33 mouse cellular contexts compared by ENCODE assay signal in the genomic region with DNA sequence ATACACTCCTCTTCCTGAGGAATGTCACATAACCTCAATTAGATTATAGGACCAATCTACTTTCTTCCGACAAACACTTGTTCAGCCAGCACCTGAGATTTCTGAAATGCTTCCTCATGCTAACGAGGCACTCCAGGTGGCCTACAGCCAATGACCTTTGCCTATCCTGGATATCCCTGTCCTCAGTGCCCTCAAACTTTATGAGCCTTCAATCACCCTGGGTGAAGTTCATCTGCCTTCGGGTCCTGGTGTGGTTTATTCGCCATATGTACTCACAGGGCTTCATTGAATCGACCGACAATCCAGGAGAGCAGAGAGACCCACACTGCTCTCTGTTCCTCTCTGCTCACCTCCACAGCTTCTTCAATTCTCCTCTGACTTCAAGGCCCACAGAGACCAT. TPM values are rescaled to one million over a fixed set of nuclear protein-coding genes. Genes with fewer than 3 reads are reported as not detected.
DNase-seq lines count a peak whose midpoint lies in the region; ATAC-seq and TF ChIP-seq lines count a peak whose summit lies in the region.
"Had no signal": no experiment of that assay in that cellular context is flagged by ENCODE, and none has a peak within 500 bp of the region (broad histone marks: within the 10 kb centered on the region; RNA-seq: fewer than 3 reads in every experiment).

No protein-coding gene starts in this region.

- no peak overlapping the region for H3K27ac ChIP-seq in kidney, adult 2 months (ENCODE audit: insufficient read depth, low read depth, low read length)
- H3K27ac ChIP-seq in liver, adult 2 months (replicated peaks; ENCODE audit: insufficient read depth, low read depth, low read length), result no peak overlapping the region
- H3K27ac ChIP-seq in liver, postnatal 0 days (ENCODE audit: low read depth), result no peak overlapping the region
- H3K27ac ChIP-seq: heart, embryonic 13.5 days; hindbrain, embryonic 10.5 days; liver, embryonic 15.5 days; lung, embryonic 15.5 days; midbrain, embryonic 10.5 days; neural tube, embryonic 12.5 days had no signal

- DNase-seq in kidney, adult 2 months, result peak; percentile 38
- DNase-seq in kidney, postnatal 4 days, result no peak
- DNase-seq in liver, adult 2 months (ENCODE audit: extremely low read depth, low read depth, low spot score), result peak; percentile 45
- DNase-seq in liver, postnatal 0 days, result no peak
- DNase-seq in ZHBTc4 (ENCODE audit: low read depth, low spot score), result peak; percentile 39
- peak; percentile 62 for DNase-seq in large intestine, adult 2 months (ENCODE audit: low read depth, low spot score)
- DNase-seq in spleen, postnatal 10 days (ENCODE audit: low spot score in 2 of 2), result no peak
- DNase-seq in c-Kit-positive CD71-positive TER-119-positive erythroid progenitor cells, embryonic 14.5 days (ENCODE audit: low spot score), result no peak
- DNase-seq: adrenal gland, postnatal 14 days; cerebellum, adult 11-12 months; forebrain, postnatal 0 days; heart, postnatal 10 days; left cerebral cortex, postnatal 4 days; liver; right cerebral cortex, adult 18-20 months had no signal

- H3K4me3 ChIP-seq in kidney, adult 2 months (ENCODE audit: insufficient read depth, low read depth, low read length), result no peak overlapping the region
- no peak overlapping the region for H3K4me3 ChIP-seq in liver, adult 2 months (ENCODE audit: insufficient read depth, low read depth, low read length)
- no peak overlapping the region for H3K4me3 ChIP-seq in liver, postnatal 0 days (ENCODE audit: low read depth, low read length)
- H3K4me3 ChIP-seq: erythroblast, embryonic 14.5 days; liver, embryonic 15.5 days; lung, embryonic 15.5 days; midbrain, embryonic 10.5 days; myocyte; neural tube, embryonic 12.5 days had no signal

- no peak for TF ChIP-seq POLR2A in kidney, adult 2 months (IDR thresholded peaks at IDR 0.05; ENCODE audit: low read depth, low read length)
- no peak for TF ChIP-seq POLR2A in liver, adult 2 months (IDR thresholded peaks at IDR 0.05; ENCODE audit: extremely low read depth, insufficient read depth, low read length)

- no peaks in the 10 kb centered on the region for H3K79me2 ChIP-seq in liver, adult 2 months (ENCODE audit: control insufficient read depth, insufficient read depth, low read length)

- ATAC-seq in liver, postnatal 0 days, result no peak
- ATAC-seq: CD4-positive, CD25-positive, alpha-beta regulatory T cell, adult 4 months; forebrain, postnatal 0 days; hindbrain, embryonic 16.5 days had no signal

- H3K27me3 ChIP-seq in kidney, adult 2 months (replicated peaks; ENCODE audit: control insufficient read depth, insufficient read depth, low read length), result no peaks in the 10 kb centered on the region
- no peaks in the 10 kb centered on the region; the same call in 1 of the 2 replicates for H3K27me3 ChIP-seq in liver, adult 2 months (ENCODE audit: control insufficient read depth, insufficient read depth, low read length)
- no peaks in the 10 kb centered on the region for H3K27me3 ChIP-seq in liver, postnatal 0 days (ENCODE audit: insufficient read depth, low read length)
- H3K27me3 ChIP-seq: liver, embryonic 15.5 days; lung, embryonic 15.5 days; neural tube, embryonic 12.5 days had no signal

- H3K36me3 ChIP-seq in kidney, adult 2 months (ENCODE audit: control insufficient read depth, insufficient read depth, low read length), result no peaks in the 10 kb centered on the region
- no peaks in the 10 kb centered on the region for H3K36me3 ChIP-seq in liver, adult 2 months (ENCODE audit: control insufficient read depth, insufficient read depth, low read length)
- no peaks in the 10 kb centered on the region for H3K36me3 ChIP-seq in liver, postnatal 0 days (replicated peaks; ENCODE audit: insufficient read depth, low read length)
- H3K36me3 ChIP-seq: heart, embryonic 13.5 days; hindbrain, embryonic 10.5 days; liver, embryonic 15.5 days; lung, embryonic 15.5 days; midbrain, embryonic 10.5 days; neural tube, embryonic 12.5 days had no signal

- no peak for TF ChIP-seq EP300 in liver, postnatal 0 days (IDR thresholded peaks at IDR 0.05; ENCODE audit: low read depth)

- no peak overlapping the region for H3K9ac ChIP-seq in liver, adult 2 months (ENCODE audit: low read depth, low read length)
- H3K9ac ChIP-seq in liver, postnatal 0 days (replicated peaks), result no peak overlapping the region
- H3K9ac ChIP-seq: forebrain, postnatal 0 days; liver, embryonic 15.5 days; lung, embryonic 15.5 days; neural tube, embryonic 12.5 days had no signal

- no peak for TF ChIP-seq CTCF in kidney, adult 2 months (conservative IDR thresholded peaks at IDR 0.05; ENCODE audit: insufficient read depth, insufficient read length, low read depth, low read length)
- TF ChIP-seq CTCF in liver, adult 2 months (IDR thresholded peaks at IDR 0.05; ENCODE audit: low read depth, low read length), result no peak
- TF ChIP-seq CTCF in liver, postnatal 0 days (IDR thresholded peaks at IDR 0.05; ENCODE audit: low read depth), result no peak

- 60% methylated on average over 6 of the region's 6 CpGs for WGBS in kidney, adult 2 months
- 68% methylated on average over 6 of the region's 6 CpGs for WGBS in liver, adult 2 months
- 71% methylated on average over 6 of the region's 6 CpGs for WGBS in liver, postnatal 0 days (ENCODE audit: insufficient replicate concordance)
- WGBS in large intestine, adult 2 months, result 26% methylated on average over 6 of the region's 6 CpGs

- no peaks in the 10 kb centered on the region for H3K4me1 ChIP-seq in kidney, adult 2 months (ENCODE audit: control insufficient read depth, insufficient read depth, low read length)
- H3K4me1 ChIP-seq in liver, adult 2 months (ENCODE audit: control insufficient read depth, insufficient read depth, low read length), result no peaks in the 10 kb centered on the region
- H3K4me1 ChIP-seq in liver, postnatal 0 days (ENCODE audit: insufficient read depth), result no peaks in the 10 kb centered on the region
- H3K4me1 ChIP-seq: heart, embryonic 13.5 days; hindbrain, embryonic 10.5 days; liver, embryonic 15.5 days; lung, embryonic 15.5 days; midbrain, embryonic 10.5 days; neural tube, embryonic 12.5 days had no signal

- H3K9me3 ChIP-seq in liver, postnatal 0 days (ENCODE audit: low read length), result no peaks in the 10 kb centered on the region
- H3K9me3 ChIP-seq: heart, embryonic 13.5 days; hindbrain, embryonic 10.5 days; liver, embryonic 15.5 days; lung, embryonic 15.5 days; midbrain, embryonic 10.5 days; neural tube, embryonic 12.5 days had no signal

- no peak overlapping the region for H3K4me2 ChIP-seq in liver, postnatal 0 days (ENCODE audit: low read depth, low read length)
- H3K4me2 ChIP-seq: liver, embryonic 15.5 days had no signal

RNA-seq across cellular contexts. Expression of a gene that starts 29.4 kb away (rescaled TPM):
- 0.08 and 0.45 TPM in 2 replicates for polyA plus RNA-seq in kidney, adult 2 months (2012; rRNA removed)
- total RNA-seq in liver, adult 2 months (2014; rRNA removed), result 0.09 TPM in 1 of 2 replicates, not detected in the other
- not detected in 2 replicates for polyA plus RNA-seq in liver, adult 2 months (2012; rRNA removed)
- 0.15 TPM in 2 replicates for polyA plus RNA-seq in liver, postnatal 0 days (2015; fragmentation: Nextera tagmentation; extraction: Ambion mirVana)
- polyA plus RNA-seq in large intestine, adult 2 months (2012; rRNA removed), result 1.3 and 1.7 TPM in 2 replicates
- total RNA-seq: adrenal gland, postnatal 14 days; forebrain, postnatal 0 days; gastrocnemius, adult 8-10 months; gastrocnemius, postnatal 4 days; heart, adult 8-10 months; heart, postnatal 10 days; megakaryocyte progenitor cell, adult 5-6 weeks; midbrain, postnatal 0 days had no signal
- polyA plus RNA-seq: erythroblast, embryonic 14.5 days; forebrain, embryonic 11.5 days; forebrain, postnatal 0 days; hindbrain, embryonic 16.5 days; midbrain, postnatal 0 days; myocyte; neural tube, embryonic 12.5 days; stomach, embryonic 14.5 days; testis, adult 2 months had no signal

Comparison
In these comparisons a context has a peak if more than half of its experiments do, and no peak if none do; other contexts are left out.
1. DNase-seq: peak in kidney, adult 2 months (single experiment), liver, adult 2 months (single experiment), ZHBTc4 (single experiment) and large intestine, adult 2 months (single experiment); none in kidney, postnatal 4 days (0 of 2), liver, postnatal 0 days (single experiment), spleen, postnatal 10 days (0 of 2) and c-Kit-positive CD71-positive TER-119-positive erythroid progenitor cells, embryonic 14.5 days (single experiment).